Mouse (Mus musculus): ENCODE data around the gene Tsc22d3.
"Not testable (repeated sequence)": the region's sequence is repeated elsewhere in the genome, so short reads cannot be mapped to it uniquely, and the experiment has no call there.

The Tsc22d3 gene

DNA sequence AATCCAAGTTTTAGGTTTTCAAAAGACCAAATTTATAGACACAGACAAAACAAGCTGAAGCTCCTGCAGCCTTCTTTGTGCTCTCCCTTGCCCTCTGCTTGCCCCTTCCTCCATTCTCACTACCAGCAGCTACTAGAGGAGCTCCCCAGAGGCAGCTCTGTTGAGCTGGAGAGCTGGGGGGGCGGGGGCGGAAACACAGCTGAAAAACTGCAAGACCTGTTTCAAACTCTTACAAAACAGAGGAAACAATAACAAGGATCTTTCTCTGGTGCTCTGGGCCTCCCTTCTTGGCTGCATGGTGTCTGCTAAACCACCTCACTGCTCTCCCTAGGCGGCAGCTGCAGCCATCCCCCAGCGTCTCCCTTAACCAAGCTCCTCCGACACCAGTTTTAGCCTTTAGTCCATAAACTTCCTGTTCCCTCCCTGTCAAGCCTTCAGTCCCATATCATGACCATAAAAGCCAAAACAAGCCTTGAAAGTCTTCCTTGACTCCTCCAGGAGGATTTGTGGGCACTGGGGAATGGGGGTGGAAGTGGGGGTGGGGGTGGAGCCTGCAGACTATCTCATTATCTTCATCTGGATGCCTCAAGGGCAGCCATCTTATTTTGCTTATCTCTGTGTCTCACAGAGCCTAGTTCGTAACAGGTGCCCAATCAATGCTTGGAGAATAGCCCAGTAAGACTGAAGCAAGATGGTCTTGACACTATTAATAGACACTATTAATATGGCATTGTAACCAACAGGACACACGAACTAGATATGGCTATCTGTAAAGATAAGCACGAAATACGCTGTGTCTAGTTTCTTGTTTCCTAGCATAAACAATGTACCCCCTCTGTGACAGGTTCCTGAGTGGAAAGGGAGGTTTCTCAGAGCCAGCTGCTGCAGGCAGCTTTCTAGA lies 98.8 kb downstream of the Tsc22d3 start:
- peak; percentile 57 to 73 for DNase-seq (ENCODE audit: low spot score in 2 of 2)

GRCm38 (mm10) chrX:140500306-140500705 lies 100.2 kb downstream of the Tsc22d3 start:
- no peak for DNase-seq (ENCODE audit: low spot score in 2 of 2)

GRCm38 (mm10) chrX:140498431-140498830 lies 102.0 kb downstream of the Tsc22d3 start:
- not testable (repeated sequence) for DNase-seq (ENCODE audit: low spot score in 2 of 2)

- no peak for DNase-seq (ENCODE audit: low spot score in 2 of 2)
Measured at GRCm38 (mm10) chrX:140494170-140494569, 106.3 kb downstream of the Tsc22d3 start.

- DNase-seq (ENCODE audit: low spot score in 2 of 2) = no peak
Measured at GRCm38 (mm10) chrX:140493527-140494029, 106.9 kb downstream of the Tsc22d3 start.

- DNase-seq (ENCODE audit: low spot score in 2 of 2) = peak; percentile 37 to 51
Measured at GRCm38 (mm10) chrX:140491884-140492571, 108.4 kb downstream of the Tsc22d3 start.

DNA sequence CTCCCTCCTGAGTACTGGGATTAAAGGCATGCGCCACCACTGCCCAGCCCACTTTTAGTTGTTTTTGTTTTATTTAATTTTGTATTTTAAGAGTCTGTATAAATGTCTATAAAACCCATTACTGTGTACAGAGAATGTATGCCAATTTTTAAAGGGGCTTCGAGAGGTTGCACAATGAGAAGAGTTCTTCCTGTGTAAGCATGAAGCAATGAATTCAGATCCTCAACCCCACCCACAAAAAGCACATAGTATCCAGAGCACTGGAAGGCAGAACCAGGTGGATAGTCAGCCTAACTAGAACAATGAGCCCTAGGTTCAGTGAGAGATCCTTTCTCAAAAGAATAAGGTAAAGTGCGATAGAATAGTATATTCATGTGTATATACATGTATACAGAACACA lies 110.3 kb downstream of the Tsc22d3 start:
- no peak for DNase-seq (ENCODE audit: low spot score in 2 of 2)

Measured in spleen, postnatal 36 days (tissue).